Mouse (Mus musculus) lung, postnatal 0 days (tissue): ENCODE measurements around the gene Pde4d.

Experiments
- CTCF ChIP-seq: IDR thresholded peaks from 2 replicates; pipeline ENCODE4 v1.5.1; 2016; ENCODE audit warnings: antibody characterized with exemption, mild to moderate bottlenecking
- EP300 ChIP-seq: IDR thresholded peaks from 2 replicates; pipeline ENCODE4 v1.6.1; 2016; ENCODE audit warnings: antibody characterized with exemption, mild to moderate bottlenecking, control low read depth

DNA sequence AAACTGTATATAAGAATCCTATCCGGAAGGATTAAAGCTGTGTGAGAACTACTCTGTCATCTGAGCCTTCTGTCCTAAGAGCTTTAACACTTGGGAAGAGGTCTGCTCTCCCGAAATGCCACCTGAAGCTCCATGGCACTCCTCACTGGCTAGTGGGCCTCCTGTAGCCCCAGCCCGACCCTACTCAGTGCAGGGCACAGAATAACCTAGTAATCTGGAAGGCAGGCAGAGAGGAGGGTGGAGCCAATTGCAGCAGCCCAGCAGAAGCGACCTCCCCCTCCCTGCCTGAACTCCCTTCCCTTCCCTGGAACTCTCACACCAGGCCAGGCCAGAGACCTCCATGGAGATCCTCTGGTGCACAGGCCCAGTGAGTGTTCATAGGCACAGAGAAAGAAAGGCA, 608.3 kb downstream of the Pde4d start:
- TF ChIP-seq EP300: no peak
- no peak for TF ChIP-seq CTCF
